Mouse (Mus musculus) myocyte (in vitro differentiated cells): ENCODE measurements around the gene Lin28b.

ENCODE experiments used
- CEBPB ChIP-seq: IDR thresholded peaks from 2 replicates; pipeline ENCODE4 v1.6.1; 2011; ENCODE audit warnings: mild to moderate bottlenecking, moderate library complexity; ENCODE audit not compliant: poor library complexity, insufficient read depth, severe bottlenecking
- E2F4 ChIP-seq: IDR thresholded peaks from one replicate; pipeline ENCODE4 v1.6.1; 2011; ENCODE audit warnings: mild to moderate bottlenecking, control low read depth, moderate library complexity; ENCODE audit not compliant: insufficient read depth
- MAX ChIP-seq: IDR thresholded peaks from one replicate; pipeline ENCODE4 v1.6.1; 2011; ENCODE audit warnings: low read depth, mild to moderate bottlenecking, control low read depth
- MYOD1 ChIP-seq, 3 experiments: IDR thresholded peaks; one replicate each; pipeline ENCODE4 v1.6.1; 2011; ENCODE audit warnings: control low read depth in 2 of 3, low read depth in 2 of 3, mild to moderate bottlenecking in 2 of 3, moderate library complexity in 1 of 3; ENCODE audit not compliant: insufficient read length in 2 of 3, control insufficient read depth in 1 of 3
- MYOG ChIP-seq, 3 experiments: IDR thresholded peaks; one replicate each; pipeline ENCODE4 v1.6.1; 2011; ENCODE audit warnings: control low read depth in 2 of 3, low read depth in 2 of 3, mild to moderate bottlenecking in 2 of 3; ENCODE audit not compliant: insufficient read length in 2 of 3, control insufficient read depth in 1 of 3, insufficient read depth in 1 of 3
- POLR2A ChIP-seq: IDR thresholded peaks from one replicate; pipeline ENCODE4 v1.6.1; 2011; ENCODE audit warnings: low read depth, mild to moderate bottlenecking, control low read depth, moderate library complexity; ENCODE audit not compliant: insufficient read length
- POLR2AphosphoS2 ChIP-seq: IDR thresholded peaks from one replicate; pipeline ENCODE4 v1.6.1; 2011; ENCODE audit warnings: low read depth, control low read depth; ENCODE audit not compliant: insufficient read length
- REST ChIP-seq: IDR thresholded peaks from one replicate; pipeline ENCODE4 v1.6.1; 2011; ENCODE audit warnings: mild to moderate bottlenecking, control low read depth, moderate library complexity; ENCODE audit not compliant: insufficient read depth, insufficient read length
- TCF12 ChIP-seq: IDR thresholded peaks from one replicate; pipeline ENCODE4 v1.6.1; 2011; ENCODE audit warnings: mild to moderate bottlenecking, control low read depth; ENCODE audit not compliant: poor library complexity, insufficient read depth, severe bottlenecking
- TCF3 ChIP-seq: IDR thresholded peaks from one replicate; pipeline ENCODE4 v1.6.1; 2011; ENCODE audit warnings: low read depth, control low read depth; ENCODE audit not compliant: insufficient read length
- USF1 ChIP-seq: IDR thresholded peaks from one replicate; pipeline ENCODE4 v1.6.1; 2011; ENCODE audit warnings: low read depth, mild to moderate bottlenecking, control low read depth, moderate library complexity

DNA sequence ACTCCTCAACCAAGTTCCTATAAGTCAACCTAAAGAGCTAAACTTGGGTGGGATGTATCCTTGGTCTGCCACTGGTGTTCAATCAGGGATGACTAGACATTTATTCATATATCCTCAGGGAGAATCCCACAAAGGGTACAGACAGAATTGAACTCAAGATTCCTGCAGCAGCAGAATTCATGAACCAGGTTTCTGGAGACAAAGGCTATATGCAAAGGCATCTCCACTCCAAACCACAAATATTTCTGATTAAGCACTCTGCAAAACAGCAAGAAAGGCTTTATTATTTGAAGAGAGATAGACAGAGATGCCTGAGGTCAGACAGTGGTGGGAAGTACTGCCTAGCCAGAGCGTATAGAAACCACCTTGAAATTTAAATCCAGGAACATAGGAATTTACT is 88.0 kb downstream of the Lin28b start:
- TF ChIP-seq POLR2A (no peak), USF1 (no peak), TCF12 (no peak), MYOD1 (IDR thresholded peaks at IDR 0.05; ENCODE audit: control insufficient read depth in 1 of 3, insufficient read length in 2 of 3, low read depth in 2 of 3) (no peak), MAX (no peak), MYOG (IDR thresholded peaks at IDR 0.05; ENCODE audit: control insufficient read depth in 1 of 3, insufficient read depth in 1 of 3, insufficient read length in 2 of 3, low read depth in 2 of 3) (no peak), CEBPB (no peak), POLR2AphosphoS2 (no peak), TCF3 (no peak), E2F4 (no peak), REST (no peak)
